Mouse (Mus musculus): ENCODE results near the gene Arhgef1.

GRCm38 (mm10) chr7:24903444-24903825 is 723 bp downstream of the Arhgef1 start:
- TF ChIP-seq EP300 (IDR thresholded peaks at IDR 0.05; ENCODE audit: low read depth) (no peak), CTCF (IDR thresholded peaks at IDR 0.05; ENCODE audit: low read depth) (no peak)

Data from heart, postnatal 0 days (tissue).